Mouse (Mus musculus) olfactory bulb, adult 2 months (tissue): ENCODE measurements at regions not wholly inside any gene's neighbourhood (a gene's known extent, or its start where the extent isn't known, plus 50 kb on each side); places are given as distances from the start of the nearest gene placed in this dataset.

ENCODE experiments used
- CTCF ChIP-seq: fragments of 200-500 bp; IDR thresholded peaks from 2 replicates; pipeline ENCODE4 v1.5.1; 2012; ENCODE audit warnings: low read depth, mild to moderate bottlenecking, low read length, moderate library complexity; ENCODE audit not compliant: insufficient read depth
- POLR2A ChIP-seq: fragments of 200-500 bp; IDR thresholded peaks from 2 replicates; pipeline ENCODE4 v1.6.1; 2012; ENCODE audit warnings: mild to moderate bottlenecking, low read depth, low read length, moderate library complexity; ENCODE audit not compliant: insufficient read depth

DNA sequence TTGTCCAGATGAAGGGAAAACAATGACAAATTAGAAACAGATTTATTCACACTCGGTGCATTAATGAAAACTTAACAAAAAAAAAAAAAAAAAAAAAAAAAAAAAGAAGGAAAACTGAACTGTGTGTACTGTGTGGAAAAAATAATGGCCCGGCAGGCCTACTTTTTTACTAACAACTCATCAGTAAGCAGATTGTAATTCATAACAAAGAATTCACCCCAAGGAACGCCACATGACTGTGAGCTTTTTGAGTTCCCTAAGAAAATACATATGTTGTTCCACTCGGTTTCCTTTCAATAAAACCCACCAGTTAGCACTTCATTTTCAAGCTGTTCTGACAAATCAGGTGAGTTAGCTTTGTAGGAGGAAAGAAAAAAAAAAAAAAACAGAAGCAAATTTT lies 254.4 kb upstream of the Tbx18 start:
- TF ChIP-seq CTCF (no peak), POLR2A (no peak)
